8 mouse cellular contexts compared by ENCODE assay signal in the genomic region with DNA sequence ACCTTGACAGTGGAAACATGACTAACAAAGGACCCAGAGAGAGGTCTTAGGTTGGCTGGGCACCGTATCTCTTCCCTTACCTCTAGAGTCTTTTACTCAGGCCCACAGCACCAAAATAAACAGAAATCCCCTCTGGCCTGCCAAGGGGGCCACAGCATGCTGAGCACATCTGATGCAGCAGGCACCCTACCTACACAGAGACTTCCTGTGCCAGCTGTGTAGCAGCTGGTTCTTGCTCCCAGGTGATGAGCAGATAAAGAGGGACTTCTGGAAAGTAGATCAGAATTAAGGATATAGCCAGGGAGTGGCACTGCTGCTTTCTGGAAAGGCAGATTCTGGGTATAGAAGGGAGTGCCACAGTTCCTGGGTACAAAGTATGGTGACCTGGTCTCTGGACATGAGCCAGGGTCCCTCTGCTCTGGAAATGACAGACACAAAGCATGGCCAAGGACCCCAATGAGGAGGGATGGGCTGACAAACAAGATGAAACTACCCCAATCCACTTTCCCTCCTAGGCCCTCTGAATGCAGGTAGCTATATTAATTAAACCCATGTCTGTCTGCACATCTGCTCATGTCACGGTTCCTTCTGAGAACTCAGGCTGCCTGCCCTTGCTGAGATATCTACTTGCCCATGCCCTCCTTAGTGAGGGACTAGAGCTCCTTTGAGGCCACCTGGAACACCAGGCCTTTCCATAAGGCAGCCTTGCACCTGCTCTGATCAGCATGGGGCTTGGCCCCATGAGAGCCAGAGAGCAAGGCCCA.
DNase-seq lines count a peak whose midpoint lies in the region; ATAC-seq lines count a peak whose summit lies in the region.

No protein-coding gene starts in this region.

- H3K4me3 ChIP-seq in kidney, embryonic 14.5 days (ENCODE audit: low read length), result no peak overlapping the region
- no peak overlapping the region for H3K4me3 ChIP-seq in hindbrain, embryonic 15.5 days
- H3K4me3 ChIP-seq in midbrain, embryonic 16.5 days (ENCODE audit: low read depth, low read length), result no peak overlapping the region

- no peak for DNase-seq in kidney, postnatal 25 days
- peak; percentile 40 for DNase-seq in c-Kit-positive CD71-positive TER-119-negative erythroid progenitor cells, embryonic 14.5 days (ENCODE audit: low read depth)
- no peak for DNase-seq in lung, postnatal 14 days
- no peak for DNase-seq in T-cell, adult 2 months (ENCODE audit: low spot score)

- H3K36me3 ChIP-seq in kidney, embryonic 14.5 days (ENCODE audit: control insufficient read depth, insufficient read depth, low read length), result no peaks in the 10 kb centered on the region
- H3K36me3 ChIP-seq in hindbrain, embryonic 15.5 days, result no peaks in the 10 kb centered on the region
- H3K36me3 ChIP-seq in midbrain, embryonic 16.5 days (ENCODE audit: control insufficient read depth, insufficient read depth, low read length), result no peaks in the 10 kb centered on the region

- H3K4me2 ChIP-seq in kidney, embryonic 14.5 days (replicated peaks; ENCODE audit: low read depth, low read length), result no peak overlapping the region
- no peak overlapping the region for H3K4me2 ChIP-seq in hindbrain, embryonic 15.5 days
- H3K4me2 ChIP-seq in midbrain, embryonic 16.5 days (ENCODE audit: low read length), result no peak overlapping the region

- H3K9ac ChIP-seq in kidney, embryonic 14.5 days (ENCODE audit: low read depth, low read length), result peak overlapping the region; percentile 1; the same call in 1 of the 2 replicates
- no peak overlapping the region for H3K9ac ChIP-seq in hindbrain, embryonic 15.5 days
- no peak overlapping the region for H3K9ac ChIP-seq in midbrain, embryonic 16.5 days (ENCODE audit: low read depth, low read length)

- ATAC-seq in kidney, embryonic 14.5 days (ENCODE audit: low FRiP score, low TSS enrichment), result no peak
- ATAC-seq in hindbrain, embryonic 15.5 days (ENCODE audit: low FRiP score, low read depth), result no peak; the same call in 1 of the 2 replicates
- peak; percentile 40; the same call in 1 of the 2 replicates for ATAC-seq in midbrain, embryonic 16.5 days
- ATAC-seq in cerebellum, adult (ENCODE audit: insufficient number of reproducible peaks, low FRiP score, low TSS enrichment), result no peak

- peaks cover 50% of the 10 kb centered on the region for H3K4me1 ChIP-seq in kidney, embryonic 14.5 days (ENCODE audit: control insufficient read depth, insufficient read depth, low read length)
- peaks cover 20% of the 10 kb centered on the region for H3K4me1 ChIP-seq in hindbrain, embryonic 15.5 days (replicated peaks)
- H3K4me1 ChIP-seq in midbrain, embryonic 16.5 days (ENCODE audit: control insufficient read depth, insufficient read depth, low read length), result no peaks in the 10 kb centered on the region

- H3K9me3 ChIP-seq in kidney, embryonic 14.5 days (ENCODE audit: control insufficient read depth, low read length), result no peaks in the 10 kb centered on the region
- no peaks in the 10 kb centered on the region for H3K9me3 ChIP-seq in hindbrain, embryonic 15.5 days
- no peaks in the 10 kb centered on the region for H3K9me3 ChIP-seq in midbrain, embryonic 16.5 days (replicated peaks; ENCODE audit: control insufficient read depth, low read length, poor library complexity, severe bottlenecking)

- no peaks in the 10 kb centered on the region for H3K27me3 ChIP-seq in kidney, embryonic 14.5 days (ENCODE audit: control insufficient read depth, insufficient read depth, low read length)
- H3K27me3 ChIP-seq in hindbrain, embryonic 15.5 days, result no peaks in the 10 kb centered on the region
- no peaks in the 10 kb centered on the region for H3K27me3 ChIP-seq in midbrain, embryonic 16.5 days (ENCODE audit: control insufficient read depth, insufficient read depth, low read depth, low read length)

- 60% methylated on average over 2 of the region's 2 CpGs for WGBS in kidney, embryonic 14.5 days
- WGBS in hindbrain, embryonic 15.5 days, result 54% methylated on average over 2 of the region's 2 CpGs
- WGBS in midbrain, embryonic 16.5 days, result 93% methylated on average over 2 of the region's 2 CpGs

- H3K27ac ChIP-seq in kidney, embryonic 14.5 days (ENCODE audit: low read depth, low read length), result peak overlapping the region; percentile 94
- peak overlapping the region; percentile 30; the same call in 1 of the 2 replicates for H3K27ac ChIP-seq in hindbrain, embryonic 15.5 days (replicated peaks)
- no peak overlapping the region for H3K27ac ChIP-seq in midbrain, embryonic 16.5 days (ENCODE audit: low read length)
